Mouse (Mus musculus): ENCODE data around the gene Ate1. TPM values are rescaled to one million over a fixed set of nuclear protein-coding genes. Genes with fewer than 3 reads are reported as not detected.

The Ate1 gene
- total RNA-seq, 1 experiment from 2014 or later, result 35.5 TPM

GRCm38 (mm10) chr7:130523451-130523850 lies 3.3 kb upstream of the Ate1 start:
- no peak for DNase-seq

DNA sequence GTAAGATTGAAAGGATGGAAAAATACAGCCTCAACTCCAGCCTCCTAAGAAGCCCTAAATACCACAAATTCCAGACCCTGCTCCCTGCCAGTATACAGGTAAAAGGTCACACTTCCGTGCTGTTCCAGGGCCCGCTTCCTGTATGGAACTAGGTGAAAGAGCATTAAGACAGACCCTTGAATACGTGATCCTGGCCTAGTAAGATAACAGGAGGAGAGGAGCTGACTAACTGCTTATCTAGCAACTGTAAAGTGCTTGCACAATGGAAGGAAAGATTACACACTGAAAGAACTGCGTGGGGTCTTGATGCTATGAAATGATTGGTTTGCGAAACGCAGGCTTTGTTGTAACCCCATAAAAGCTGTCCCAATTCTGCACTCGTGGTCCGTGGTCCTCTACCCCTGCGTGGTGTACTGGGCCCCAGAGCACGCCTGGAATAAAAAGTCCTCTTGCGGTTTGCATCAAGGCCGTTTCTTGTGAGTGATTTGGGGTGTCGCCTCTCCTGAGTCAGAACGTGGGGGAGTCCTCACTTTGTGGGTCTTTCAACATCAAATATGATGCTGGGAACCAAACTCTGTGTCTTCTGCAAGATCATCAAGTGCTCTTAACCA lies 748 bp upstream of the Ate1 start:
- DNase-seq, result no peak

GRCm38 (mm10) chr7:130519096-130520048 lies 797 bp downstream of the Ate1 start:
- peak; percentile 99 for DNase-seq

DNA sequence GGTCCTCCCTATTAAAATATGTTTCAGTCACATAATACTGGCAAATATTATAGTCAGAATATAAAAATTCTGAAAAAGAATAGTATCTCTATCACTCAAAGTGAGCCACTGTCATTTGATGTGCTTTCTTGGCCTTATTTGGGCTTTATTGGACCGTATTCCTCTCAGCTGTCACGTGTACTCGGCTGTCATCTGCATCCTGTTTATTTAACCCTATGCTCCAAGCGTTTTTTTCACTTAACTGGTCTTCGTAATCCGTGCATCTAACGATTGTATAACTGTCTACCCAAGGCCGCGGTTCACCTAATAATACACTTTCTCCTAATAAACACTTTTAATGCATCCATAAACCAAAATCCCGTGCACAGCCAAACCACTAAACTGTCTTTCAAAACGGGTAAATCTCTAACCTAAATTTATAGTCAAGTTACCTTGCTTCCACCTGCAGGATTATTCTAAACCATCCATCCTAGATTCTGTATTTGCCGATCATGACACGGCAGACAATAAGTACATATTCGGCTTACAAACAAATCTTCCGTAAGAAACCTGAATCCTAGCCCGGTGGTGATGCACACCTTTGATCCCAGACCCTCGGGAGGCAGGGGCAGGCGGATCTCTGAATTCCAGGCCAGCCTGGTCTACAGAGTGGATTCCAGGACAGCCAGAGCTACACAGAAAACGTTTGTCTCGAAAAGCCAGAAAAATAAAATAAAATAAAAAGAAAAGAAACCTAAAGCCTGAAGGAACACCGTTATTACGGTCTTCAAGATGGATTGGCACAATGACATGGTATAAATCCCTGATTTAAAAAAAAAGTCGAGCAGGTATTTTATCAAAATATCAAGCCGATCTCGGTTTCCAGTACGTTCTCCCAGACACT lies 1.7 kb downstream of the Ate1 start:
- DNase-seq, result no peak

DNA sequence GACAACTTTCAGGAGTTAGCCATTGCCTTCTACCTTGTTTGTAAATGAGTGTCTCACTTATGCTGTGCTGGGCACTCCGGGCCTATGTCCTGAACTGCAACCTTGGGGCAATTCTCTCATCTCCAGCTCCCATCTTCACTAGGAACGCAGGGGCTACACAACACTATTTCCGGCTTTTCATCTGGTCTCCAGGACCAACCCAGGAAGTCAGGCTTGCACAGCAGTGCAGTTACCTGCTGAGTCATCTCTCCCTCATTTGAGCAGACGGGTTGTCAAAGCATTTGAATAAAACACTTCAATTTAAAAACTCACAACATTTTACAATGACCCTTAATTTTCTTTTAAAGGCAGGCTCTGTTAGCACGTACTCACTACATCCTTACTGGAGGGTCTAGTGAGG lies 9.9 kb downstream of the Ate1 start:
- no peak for DNase-seq

- DNase-seq, result peak; percentile 32
Observed at GRCm38 (mm10) chr7:130503006-130503405, 17.2 kb downstream of the Ate1 start.

DNA sequence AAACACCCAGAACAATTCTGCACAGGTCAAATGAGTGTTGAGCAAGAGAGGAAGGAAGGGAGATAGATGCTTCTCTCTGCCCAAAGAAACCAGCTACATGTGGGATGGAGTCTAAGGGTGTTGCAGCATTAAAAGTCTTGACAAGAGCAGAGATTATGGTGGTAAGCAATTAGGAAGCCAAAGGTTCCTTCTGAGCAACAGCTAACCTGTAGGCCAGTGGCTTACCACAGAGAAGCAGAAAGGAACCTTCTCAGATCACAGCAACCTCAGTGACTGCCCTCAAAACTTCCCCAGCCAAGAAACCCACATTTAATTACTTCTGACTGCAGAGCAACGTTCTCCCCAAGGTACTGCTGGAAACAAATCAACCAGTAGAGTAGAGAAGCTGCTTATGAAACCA lies 18.7 kb downstream of the Ate1 start:
- DNase-seq, result no peak

- no peak for DNase-seq
Observed at GRCm38 (mm10) chr7:130493346-130493745, 26.8 kb downstream of the Ate1 start.

DNA sequence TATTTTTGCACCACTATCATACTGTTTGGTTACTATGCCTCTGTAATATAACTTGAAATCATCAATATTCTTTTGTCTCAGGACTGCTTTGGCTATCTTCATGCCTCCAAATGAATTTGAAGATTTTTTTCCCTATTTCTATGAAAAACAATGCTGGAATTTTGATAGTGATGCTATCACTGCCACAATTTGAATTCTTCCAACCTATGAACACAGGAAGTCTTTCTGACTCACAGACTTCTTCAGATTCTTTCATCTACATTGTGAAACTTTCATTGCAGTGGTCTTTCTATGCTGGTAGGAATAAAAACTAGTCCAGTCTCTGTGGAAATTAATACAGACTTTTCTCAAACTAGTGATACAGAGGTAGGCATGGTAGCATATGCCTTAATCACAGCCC lies 28.1 kb downstream of the Ate1 start:
- no peak for DNase-seq

DNA sequence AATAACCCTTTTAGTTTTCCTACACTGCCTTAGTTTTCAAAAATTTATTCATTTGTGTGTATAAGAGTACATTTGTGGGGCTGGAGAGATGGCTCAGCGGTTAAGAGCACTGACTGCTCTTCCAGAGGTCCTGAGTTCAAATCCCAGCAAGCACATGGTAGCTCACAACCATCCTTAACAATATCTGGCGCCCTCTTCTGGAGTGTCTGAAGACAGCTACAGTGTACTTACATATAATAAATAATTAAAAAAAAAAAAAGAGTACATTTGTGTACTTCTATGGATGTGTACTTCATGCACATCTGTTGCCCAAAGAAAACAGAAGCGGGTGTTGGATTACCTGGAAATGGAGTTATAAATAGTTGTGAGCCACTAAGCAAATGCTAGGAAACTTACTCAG lies 41.2 kb downstream of the Ate1 start:
- peak; percentile 17 for DNase-seq

DNA sequence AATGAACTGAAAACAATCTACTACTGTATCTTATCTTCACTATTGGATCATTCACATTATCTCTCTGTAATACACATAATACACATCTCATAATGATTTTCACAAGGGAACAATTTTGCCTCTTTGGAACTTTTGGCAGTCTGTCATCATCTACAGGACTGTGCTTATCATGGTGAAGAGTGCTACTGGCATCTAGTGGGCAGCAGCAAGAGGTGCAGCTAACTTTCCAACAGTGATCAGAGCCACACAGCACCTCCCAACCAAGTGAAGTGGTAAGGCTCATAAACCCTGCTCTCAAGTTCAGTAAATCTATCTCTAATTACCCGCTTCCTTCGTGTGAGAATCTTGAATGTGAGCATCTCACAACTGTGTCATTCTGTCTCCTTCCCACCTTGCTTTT lies 44.2 kb downstream of the Ate1 start:
- DNase-seq, result peak; percentile 66

DNA sequence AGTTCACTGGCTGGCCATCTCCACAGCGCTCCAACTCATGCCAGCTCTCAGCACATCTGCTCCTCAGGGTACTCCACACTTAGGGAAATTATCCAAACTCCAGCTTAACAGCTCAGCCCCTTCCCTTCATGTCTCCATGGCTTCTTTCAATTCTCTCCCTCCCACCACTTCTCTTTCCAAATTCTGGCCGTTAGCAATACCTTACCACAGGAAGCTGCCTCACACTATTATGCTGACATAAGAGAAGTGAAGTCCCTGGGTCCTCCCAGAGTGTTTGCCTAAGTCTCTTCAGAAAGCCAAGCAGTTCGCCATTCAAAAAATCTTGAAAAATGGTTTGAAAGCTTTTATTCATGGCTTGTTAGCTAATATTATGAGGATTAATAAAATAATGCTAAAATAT lies 46.3 kb downstream of the Ate1 start:
- DNase-seq, result no peak

- no peak for DNase-seq
Observed at GRCm38 (mm10) chr7:130472683-130473082, 47.5 kb downstream of the Ate1 start.

GRCm38 (mm10) chr7:130471045-130471444 lies 49.1 kb downstream of the Ate1 start:
- DNase-seq, result no peak

GRCm38 (mm10) chr7:130455587-130456246 lies 64.5 kb downstream of the Ate1 start:
- DNase-seq, result no peak

GRCm38 (mm10) chr7:130454226-130454625 lies 65.9 kb downstream of the Ate1 start:
- no peak for DNase-seq

DNA sequence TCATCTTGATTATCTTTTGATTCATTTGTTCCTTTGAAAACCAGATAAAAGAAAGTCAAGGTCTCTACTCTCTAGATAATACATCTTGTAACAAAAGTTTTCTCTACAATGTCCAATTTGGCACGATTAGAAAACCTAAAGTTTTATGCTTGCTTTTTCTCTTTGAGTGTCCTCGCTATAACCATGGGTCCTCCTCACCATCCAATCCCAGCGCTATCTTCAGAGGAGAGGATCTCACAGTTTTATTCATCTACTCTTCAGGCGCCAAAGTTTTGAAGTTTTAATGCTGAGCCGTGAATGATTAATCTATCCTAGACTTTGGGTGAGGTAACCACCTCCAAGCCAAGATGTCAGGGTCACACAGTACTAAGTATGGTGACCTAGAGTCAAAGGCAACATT lies 84.4 kb downstream of the Ate1 start:
- no peak for DNase-seq

- DNase-seq, result peak; percentile 81
Observed at GRCm38 (mm10) chr7:130432141-130432540, 88.0 kb downstream of the Ate1 start.

- no peak for DNase-seq
Observed at GRCm38 (mm10) chr7:130426586-130426985, 93.6 kb downstream of the Ate1 start.

DNA sequence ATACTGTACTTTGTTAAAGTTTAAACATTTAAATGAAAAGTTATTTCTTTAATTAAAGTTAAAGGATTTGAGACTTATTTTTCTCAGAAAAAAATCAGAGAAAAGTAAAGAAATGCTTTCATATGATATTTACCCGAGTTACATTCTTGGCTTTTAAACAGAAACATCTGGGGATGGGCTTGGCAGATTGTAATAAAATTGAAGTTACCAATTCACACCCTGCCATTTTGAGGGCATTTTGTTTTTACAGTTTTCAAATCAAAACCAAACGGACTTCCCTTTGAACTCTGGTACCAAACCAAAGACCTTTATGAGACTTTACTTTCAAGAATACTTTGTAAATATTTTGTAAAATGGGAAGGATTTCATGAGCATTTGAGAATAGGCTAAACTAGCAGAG lies 94.2 kb downstream of the Ate1 start:
- DNase-seq, result no peak

DNA sequence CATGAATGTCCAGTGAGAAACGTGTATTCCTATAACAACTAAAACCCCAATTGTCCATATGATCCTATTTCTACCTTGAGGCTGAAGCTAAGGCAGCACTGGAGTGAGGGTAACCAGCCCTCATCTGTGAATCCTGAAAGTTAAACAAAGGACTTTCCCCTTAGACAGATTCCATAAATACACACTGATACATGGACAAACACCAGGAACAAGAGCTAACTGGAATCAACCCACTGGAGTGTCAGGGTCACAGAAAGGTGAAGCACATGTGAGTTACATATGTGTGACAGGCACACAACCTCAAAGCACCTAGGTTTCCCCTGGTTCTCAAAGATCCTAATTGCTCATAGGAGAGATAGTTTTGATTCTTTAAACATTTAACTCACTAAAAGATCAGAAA lies 100.2 kb downstream of the Ate1 start:
- no peak for DNase-seq

GRCm38 (mm10) chr7:130407622-130408021 lies 112.5 kb downstream of the Ate1 start:
- DNase-seq, result no peak
